Mouse (Mus musculus) MEL (cell line): Measurements from ENCODE around the gene Cfap46. TPM values are rescaled to one million over a fixed set of nuclear protein-coding genes. Genes with fewer than 3 reads are reported as not detected.

ENCODE experiments used
- DNase-seq: peaks from one replicate; pipeline ENCODE4 v3.0.0; 2011; ENCODE audit warnings: low read depth, low spot score
- H3K27ac ChIP-seq: 2 replicates; pipeline ENCODE4 v1.5.1; 2012; ENCODE audit warnings: low read depth, mild to moderate bottlenecking, control low read depth, low read length, moderate library complexity; ENCODE audit not compliant: control insufficient read depth
- H3K27me3 ChIP-seq, 2 experiments: fragments of 150-350 bp in 1 of 2; sonication (generic) in 1 of 2; 2 replicates each; pipeline ENCODE4 v1.6.1; 2012; ENCODE audit warnings: low read length in 2 of 2, mild to moderate bottlenecking in 2 of 2, improper control_type of control experiment in 1 of 2, moderate library complexity in 1 of 2; ENCODE audit not compliant: insufficient read depth in 2 of 2, control insufficient read depth in 1 of 2
- H3K36me3 ChIP-seq, 2 experiments: 2 replicates each; pipeline ENCODE4 v1.6.1; 2012 to 2014; ENCODE audit warnings: low read length in 2 of 2, improper control_type of control experiment in 1 of 2, inconsistent platforms in 1 of 2, mild to moderate bottlenecking in 1 of 2; ENCODE audit not compliant: insufficient read depth in 2 of 2, control insufficient read depth in 1 of 2
- H3K4me1 ChIP-seq, 2 experiments: fragments of 150-350 bp in 1 of 2; sonication (generic) in 1 of 2; 2 replicates each; pipeline ENCODE4 v1.6.1; 2012; ENCODE audit warnings: low read length in 2 of 2, improper control_type of control experiment in 1 of 2, mild to moderate bottlenecking in 1 of 2; ENCODE audit not compliant: insufficient read depth in 2 of 2, control insufficient read depth in 1 of 2
- H3K4me3 ChIP-seq, 2 experiments: fragments of 150-350 bp in 1 of 2; sonication (generic) in 1 of 2; 2 replicates each; pipeline ENCODE4 v1.5.1; 2012; ENCODE audit warnings: low read depth in 2 of 2, low read length in 2 of 2, mild to moderate bottlenecking in 2 of 2, moderate library complexity in 2 of 2, control low read depth in 1 of 2, improper control_type of control experiment in 1 of 2; ENCODE audit not compliant: control insufficient read depth in 1 of 2, insufficient read depth in 1 of 2
- H3K79me2 ChIP-seq: 2 replicates; pipeline ENCODE4 v1.6.1; 2012; ENCODE audit warnings: mild to moderate bottlenecking, low read length, moderate library complexity; ENCODE audit not compliant: control insufficient read depth, poor library complexity, insufficient read depth
- H3K9ac ChIP-seq: 2 replicates; pipeline ENCODE4 v1.6.1; 2012; ENCODE audit warnings: low read depth, mild to moderate bottlenecking, control low read depth, low read length, moderate library complexity; ENCODE audit not compliant: control insufficient read depth, poor library complexity, severe bottlenecking
- H3K9me3 ChIP-seq: fragments of 150-350 bp; sonication (generic); replicated peaks from 2 replicates; pipeline ENCODE4 v1.6.1; 2012; ENCODE audit warnings: mild to moderate bottlenecking, low read length, improper control_type of control experiment, moderate library complexity; ENCODE audit not compliant: insufficient read depth
- CHD2 ChIP-seq: IDR thresholded peaks from 2 replicates; pipeline ENCODE4 v1.6.1; 2011; ENCODE audit warnings: low read length, improper control_type of control experiment
- CTCF ChIP-seq, 3 experiments: IDR thresholded peaks in 2 of 3; conservative IDR thresholded peaks in 1 of 3; 2 replicates each; pipeline ENCODE4 v1.5.1; 2011 to 2012; ENCODE audit warnings: low read length in 3 of 3, low read depth in 2 of 3, mild to moderate bottlenecking in 2 of 3, improper control_type of control experiment in 1 of 3, inconsistent platforms in 1 of 3, mixed read lengths in 1 of 3, moderate library complexity in 1 of 3; ENCODE audit not compliant: control insufficient read depth in 1 of 3, insufficient read depth in 1 of 3, poor library complexity in 1 of 3, severe bottlenecking in 1 of 3
- E2F4 ChIP-seq: IDR thresholded peaks from 2 replicates; pipeline ENCODE4 v1.6.1; 2011; ENCODE audit warnings: low read depth, low read length, improper control_type of control experiment, borderline replicate concordance
- EP300 ChIP-seq, 2 experiments: IDR thresholded peaks; 2 replicates each; pipeline ENCODE4 v1.6.1; 2011; ENCODE audit warnings: improper control_type of control experiment in 2 of 2, low read length in 2 of 2, low read depth in 1 of 2, mild to moderate bottlenecking in 1 of 2
- GATA1 ChIP-seq: IDR thresholded peaks from 2 replicates; pipeline ENCODE4 v1.6.1; 2011; ENCODE audit warnings: low read depth, low read length, improper control_type of control experiment
- HCFC1 ChIP-seq: IDR thresholded peaks from 2 replicates; pipeline ENCODE4 v1.6.1; 2012; ENCODE audit warnings: low read depth, mild to moderate bottlenecking, inconsistent platforms, low read length, improper control_type of control experiment, moderate library complexity
- JUND ChIP-seq: IDR thresholded peaks from 2 replicates; pipeline ENCODE4 v1.6.1; 2011; ENCODE audit warnings: low read depth, mild to moderate bottlenecking, improper control_type of control experiment, low read length
- MXI1 ChIP-seq: IDR thresholded peaks from 2 replicates; pipeline ENCODE4 v1.6.1; 2011; ENCODE audit warnings: mild to moderate bottlenecking, low read depth, low read length, improper control_type of control experiment
- POLR2AphosphoS2 ChIP-seq: IDR thresholded peaks from 2 replicates; pipeline ENCODE4 v1.6.1; 2011; ENCODE audit warnings: low read length, improper control_type of control experiment
- POLR2AphosphoS5 ChIP-seq: IDR thresholded peaks from 2 replicates; pipeline ENCODE4 v1.6.1; 2012; ENCODE audit warnings: low read depth, borderline replicate concordance, mild to moderate bottlenecking, inconsistent platforms, low read length, moderate library complexity, mixed read lengths
- RCOR1 ChIP-seq: IDR thresholded peaks from 2 replicates; pipeline ENCODE4 v1.6.1; 2012; ENCODE audit warnings: low read depth, mild to moderate bottlenecking, inconsistent platforms, low read length, improper control_type of control experiment
- SIN3A ChIP-seq: IDR thresholded peaks from 2 replicates; pipeline ENCODE4 v1.6.1; 2012; ENCODE audit warnings: low read length, improper control_type of control experiment, inconsistent platforms
- TBP ChIP-seq: IDR thresholded peaks from 2 replicates; pipeline ENCODE4 v1.8.0; 2011; ENCODE audit warnings: low read depth, low read length, improper control_type of control experiment
- USF1 ChIP-seq: IDR thresholded peaks from 2 replicates; pipeline ENCODE4 v1.6.1; 2014; ENCODE audit warnings: low read depth, mild to moderate bottlenecking, inconsistent platforms, low read length, improper control_type of control experiment, moderate library complexity
- ZC3H11A ChIP-seq: IDR thresholded peaks from 2 replicates; pipeline ENCODE4 v1.6.1; 2012; ENCODE audit warnings: low read depth, mild to moderate bottlenecking, inconsistent platforms, low read length, improper control_type of control experiment
- ZKSCAN1 ChIP-seq: IDR thresholded peaks from 2 replicates; pipeline ENCODE4 v1.6.1; 2012; ENCODE audit warnings: low read depth, mild to moderate bottlenecking, inconsistent platforms, low read length, improper control_type of control experiment, moderate library complexity
- polyA plus RNA-seq, 2 experiments: library from polyadenylated mRNA; stranded (reverse) in 1 of 2; unstranded in 1 of 2; fragments of >175 nt in 1 of 2; fragments of >200 nt in 1 of 2; gene quantifications; 2 replicates each; pipeline versions ENCODE4 v1.2.1 to v1.2.4; 2012; ENCODE audit warnings: low replicate concordance in 2 of 2, low read depth in 1 of 2; ENCODE audit not compliant: insufficient read length in 2 of 2, insufficient read depth in 1 of 2, missing spikeins in 1 of 2
- total RNA-seq: library from RNA; depleted of rRNA; stranded (reverse); fragments of 300-350 nt; gene quantifications from 2 replicates; pipeline ENCODE4 v1.2.3, GENCODE M21; 2012

Cfap46 gene
- total and polyA plus RNA-seq, 3 experiments = 0.03 to 0.04 TPM; not detected in 1

GRCm38 (mm10) chr7:139583094-139583737 is 100.4 kb downstream of the Cfap46 start:
- no peaks in the 10 kb centered on the region for H3K36me3 ChIP-seq
- no peak overlapping the region for H3K9ac ChIP-seq

GRCm38 (mm10) chr7:139582595-139582994 is 101.0 kb downstream of the Cfap46 start, which contains the start of gene Nkx6-2:
Nkx6-2 (minus strand) TSS chr7:139582797.
- Histone ChIP-seq H3K27ac (no peak within 1 kb of the TSS), H3K9ac (no peak within 1 kb of the TSS), H3K4me3 (no peak within 1 kb of the TSS), H3K9me3 (no peaks in the 10 kb centered on the region), H3K4me1 (no peaks in the 10 kb centered on the region), H3K79me2 (no peaks in the 10 kb centered on the region), H3K27me3 (no peaks in the 10 kb centered on the region; a peak in 1 of 4 replicates), H3K36me3 (no peaks in the 10 kb centered on the region)
- no peak for DNase-seq
- TF ChIP-seq POLR2AphosphoS2 (no peak), CTCF (IDR thresholded peaks at IDR 0.05 in 2 of 3, conservative IDR thresholded peaks at IDR 0.05 in 1 of 3; ENCODE audit: control insufficient read depth in 1 of 3, insufficient read depth in 1 of 3, low read depth in 2 of 3, low read length in 3 of 3, poor library complexity in 1 of 3, severe bottlenecking in 1 of 3) (no peak)

More at GRCm38 (mm10) chr7:139583094-139583737, 100.4 kb downstream of the Cfap46 start:
- Histone ChIP-seq H3K79me2 (no peaks in the 10 kb centered on the region), H3K27ac (no peak overlapping the region), H3K4me1 (no peaks in the 10 kb centered on the region), H3K9me3 (no peaks in the 10 kb centered on the region), H3K27me3 (no peaks in the 10 kb centered on the region; a peak in 1 of 4 replicates), H3K4me3 (no peak overlapping the region)
- TF ChIP-seq CHD2 (no peak), SIN3A (no peak), POLR2AphosphoS5 (no peak), USF1 (no peak), TBP (no peak), HCFC1 (no peak), EP300 (IDR thresholded peaks at IDR 0.05; ENCODE audit: low read depth in 1 of 2, low read length in 2 of 2) (no peak), ZKSCAN1 (no peak), ZC3H11A (no peak), RCOR1 (no peak), MXI1 (no peak)
- no peak for DNase-seq

DNA sequence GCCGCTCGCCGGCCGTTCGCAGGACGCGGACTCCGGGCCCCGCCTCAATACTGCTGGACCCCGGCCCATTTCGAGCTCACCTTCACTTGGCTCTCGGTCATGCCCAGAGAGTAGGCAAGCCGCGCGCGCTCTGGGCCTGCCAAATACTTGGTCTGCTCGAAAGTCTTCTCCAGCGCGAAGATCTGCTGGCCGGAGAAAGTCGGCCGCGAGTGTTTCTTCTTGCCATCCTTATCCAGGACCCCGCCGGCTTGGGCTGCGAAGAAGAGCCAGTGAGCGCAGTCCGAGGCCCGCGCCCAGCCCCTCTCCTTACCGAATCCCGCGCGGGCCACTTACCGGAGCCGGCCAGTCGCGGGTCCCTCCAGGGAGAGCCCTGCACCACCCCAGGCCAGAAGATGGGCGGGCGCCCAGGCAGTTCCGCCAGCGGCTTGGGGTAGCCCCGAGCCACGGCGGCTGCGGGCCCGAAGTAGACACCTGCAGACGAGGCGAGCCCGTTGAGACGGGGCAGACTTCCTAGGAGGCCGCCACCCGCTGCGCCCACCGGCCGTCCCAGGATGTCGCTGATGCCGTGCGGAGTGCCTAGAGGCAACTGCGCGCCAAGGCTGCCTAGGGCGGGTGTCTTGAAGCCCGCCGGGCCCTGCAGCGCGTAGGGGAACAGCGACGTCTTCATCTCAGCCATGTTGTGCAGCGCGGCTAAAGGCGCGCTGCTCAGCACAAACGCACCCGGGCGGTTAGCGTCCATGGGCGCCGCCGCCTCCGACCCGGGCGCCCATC is 101.6 kb downstream of the Cfap46 start:
- Histone ChIP-seq H3K9me3 (no peaks in the 10 kb centered on the region), H3K79me2 (no peaks in the 10 kb centered on the region), H3K36me3 (peaks cover 0 to 2% of the 10 kb centered on the region in 2 experiments; a peak in 2 of 4 replicates)
- no peak for TF ChIP-seq JUND
- no peak for TF ChIP-seq POLR2AphosphoS5
- TF ChIP-seq GATA1 = no peak
- no peak for TF ChIP-seq USF1
- no peak for TF ChIP-seq E2F4
- TF ChIP-seq, all 39 proteins: peak for 0
- Histone ChIP-seq H3K9ac (no peak overlapping the region), H3K27ac (no peak overlapping the region), H3K4me3 (no peak overlapping the region), H3K27me3 (no peaks in the 10 kb centered on the region; a peak in 1 of 4 replicates), H3K4me1 (peaks cover 0 to 3% of the 10 kb centered on the region in 2 experiments; a peak in 1 of 4 replicates)
- no peak for DNase-seq
